Mouse (Mus musculus) lung, embryonic 14.5 days (tissue): ENCODE results near the gene Rassf4. TPM values are rescaled to one million over a fixed set of nuclear protein-coding genes. Genes with fewer than 3 reads are reported as not detected.

Experiments
- ATAC-seq: fragments of 200-750 bp; cut with Nextera tagmentation; 2 replicates; pipeline ENCODE4 v1.8.0; 2017; ENCODE audit warnings: mild to moderate bottlenecking, moderate TSS enrichment, moderate library complexity; ENCODE audit not compliant: insufficient read depth
- DNase-seq: peaks from one replicate; pipeline ENCODE4 v3.0.0-alpha.2; 2015
- H3K27ac ChIP-seq: fragments of 300-500 bp; sonication (generic); 2 replicates; pipeline ENCODE4 v1.5.1; 2014; ENCODE audit warnings: low read depth, mild to moderate bottlenecking, moderate library complexity
- H3K27me3 ChIP-seq: fragments of 300-500 bp; sonication (generic); 2 replicates; pipeline ENCODE4 v1.6.1; 2014; ENCODE audit warnings: low read length, control low read depth; ENCODE audit not compliant: insufficient read depth
- H3K36me3 ChIP-seq: fragments of 300-500 bp; sonication (generic); 2 replicates; pipeline ENCODE4 v1.6.1; 2014; ENCODE audit warnings: control low read depth; ENCODE audit not compliant: insufficient read depth
- H3K4me1 ChIP-seq: fragments of 300-500 bp; sonication (generic); 2 replicates; pipeline ENCODE4 v1.6.1; 2014; ENCODE audit warnings: antibody characterized with exemption, control low read depth; ENCODE audit not compliant: insufficient read depth
- H3K4me2 ChIP-seq: fragments of 300-500 bp; sonication (generic); 2 replicates; pipeline ENCODE4 v1.6.1; 2014; ENCODE audit warnings: mild to moderate bottlenecking
- H3K4me3 ChIP-seq: fragments of 300-500 bp; sonication (generic); 2 replicates; pipeline ENCODE4 v1.5.1; 2014; ENCODE audit warnings: low read depth, low read length
- H3K9ac ChIP-seq: fragments of 300-500 bp; sonication (generic); 2 replicates; pipeline ENCODE4 v1.6.1; 2014
- H3K9me3 ChIP-seq: fragments of 300-500 bp; sonication (generic); 2 replicates; pipeline ENCODE4 v1.6.1; 2016; ENCODE audit warnings: low read depth, low read length, control low read depth
- CTCF ChIP-seq: IDR thresholded peaks from 2 replicates; pipeline ENCODE4 v1.5.1; 2016; ENCODE audit warnings: antibody characterized with exemption, low read depth
- WGBS: fragments of 180-500 bp; shearing (Covaris S2); extraction: QIAGEN DNeasy Blood & Tissue Kit; methylation state at CpG from one replicate; pipeline ENCODE4 v1.1.7; 2014; 5-methylcytosine and 5-hydroxymethylcytosine counted together
- polyA plus RNA-seq: library from polyadenylated mRNA; unstranded; fragments of >200 nt; fragmentation: Nextera tagmentation; extraction: Ambion mirVana; gene quantifications from 2 replicates; pipeline ENCODE4 v1.2.1, GENCODE M21; 2014

Gene Rassf4
- polyA plus RNA-seq, 1 experiment from 2014 or later = 5.6 TPM

DNA sequence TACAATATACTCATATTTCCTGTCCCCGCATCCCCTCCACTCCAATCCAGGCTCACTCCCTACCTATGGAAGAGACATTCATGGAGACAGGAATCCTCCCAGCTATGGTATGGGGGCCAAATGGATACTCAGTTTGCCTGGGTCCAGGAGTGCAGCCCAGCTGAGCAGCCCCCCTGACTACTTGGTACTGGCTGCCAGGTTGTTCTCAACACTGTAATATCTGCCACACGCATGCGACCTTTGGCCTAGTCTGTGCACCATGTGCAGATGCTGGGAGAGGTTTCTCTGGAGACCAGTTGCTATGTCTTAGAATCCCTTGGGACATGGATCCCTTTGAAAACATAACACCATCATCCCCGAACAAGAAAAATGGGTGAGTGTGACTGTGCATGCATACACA is 2.0 kb downstream of the Rassf4 start:
- H3K9ac ChIP-seq = no peak overlapping the region
- no peak overlapping the region for H3K27ac ChIP-seq
- TF ChIP-seq CTCF = no peak
- DNase-seq (no peak), ATAC-seq (no peak)
- H3K4me2 ChIP-seq = no peak overlapping the region
- H3K9me3 ChIP-seq = no peaks in the 10 kb centered on the region
- H3K4me1 ChIP-seq = no peaks in the 10 kb centered on the region
- H3K36me3 ChIP-seq = no peaks in the 10 kb centered on the region
- peaks cover 6% of the 10 kb centered on the region; the same call in 1 of the 2 replicates for H3K27me3 ChIP-seq
- H3K4me3 ChIP-seq = no peak overlapping the region
- 80% methylated on average over 4 of the region's 4 CpGs for WGBS

DNA sequence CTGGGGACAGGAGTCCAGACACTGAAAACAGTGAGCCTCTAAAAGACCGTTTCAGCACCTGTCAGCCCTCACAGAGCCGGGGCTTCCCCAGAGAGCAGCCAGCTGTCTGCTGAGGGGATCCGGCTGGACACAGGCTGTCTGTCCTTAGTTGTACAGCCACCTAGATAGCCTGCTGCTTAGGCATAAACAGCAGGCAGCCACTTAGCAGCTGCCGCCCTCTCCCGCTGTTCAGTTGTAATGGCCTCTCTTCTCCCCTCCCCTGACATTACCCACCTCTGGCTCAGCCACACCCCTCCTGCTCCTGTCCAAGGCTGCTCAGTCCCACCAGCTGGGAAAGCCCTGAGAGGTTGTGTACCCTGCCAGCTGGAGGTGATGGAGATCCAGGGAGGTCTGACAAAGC is 2.7 kb downstream of the Rassf4 start:
- TF ChIP-seq CTCF = no peak
- H3K4me2 ChIP-seq = no peak overlapping the region
- peak; percentile 15; the same call in 1 of the 2 replicates for ATAC-seq

DNA sequence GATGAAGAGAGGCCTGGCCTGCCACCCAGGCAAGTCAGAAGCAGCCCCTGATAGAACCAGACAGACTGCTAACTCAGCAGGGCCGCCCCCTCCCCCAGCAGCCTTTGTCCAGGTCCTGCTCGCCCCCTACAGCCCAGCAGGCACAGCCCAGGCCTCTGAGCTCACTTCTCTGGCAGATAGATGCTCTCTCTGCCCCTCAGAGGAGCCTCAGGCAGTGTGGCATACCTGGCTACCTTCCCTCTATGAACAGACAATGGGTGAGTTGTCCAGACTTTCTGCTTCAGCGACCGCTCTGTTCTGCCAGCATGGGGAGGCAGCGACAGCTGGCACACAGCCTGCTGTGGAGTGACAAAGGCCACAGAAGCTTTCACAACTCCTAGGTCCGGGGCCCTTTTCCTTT is 3.6 kb downstream of the Rassf4 start:
- H3K9ac ChIP-seq = no peak overlapping the region
- TF ChIP-seq CTCF = no peak
- WGBS = 41% methylated on average over 6 of the region's 6 CpGs
- peaks cover 6% of the 10 kb centered on the region; the same call in 1 of the 2 replicates for H3K27me3 ChIP-seq
- H3K9me3 ChIP-seq = no peaks in the 10 kb centered on the region
- no peak overlapping the region for H3K27ac ChIP-seq
- no peak for DNase-seq
- no peaks in the 10 kb centered on the region for H3K4me1 ChIP-seq
- H3K4me3 ChIP-seq = no peak overlapping the region
- no peaks in the 10 kb centered on the region for H3K36me3 ChIP-seq
- no peak for ATAC-seq
- no peak overlapping the region for H3K4me2 ChIP-seq

More for the DNA sequence above, 2.7 kb downstream of the Rassf4 start:
- Histone ChIP-seq H3K36me3 (no peaks in the 10 kb centered on the region), H3K27me3 (peaks cover 6% of the 10 kb centered on the region; the same call in 1 of the 2 replicates), H3K4me1 (no peaks in the 10 kb centered on the region), H3K27ac (no peak overlapping the region), H3K9me3 (no peaks in the 10 kb centered on the region), H3K4me3 (no peak overlapping the region), H3K9ac (no peak overlapping the region)
- peak; percentile 35 for DNase-seq
- WGBS = 14% methylated on average over 5 of the region's 5 CpGs

GRCm38 (mm10) chr6:116668682-116669470 is 4.9 kb downstream of the Rassf4 start:
- peaks cover 6% of the 10 kb centered on the region; the same call in 1 of the 2 replicates for H3K27me3 ChIP-seq
- no peak for ATAC-seq
- DNase-seq = no peak
- H3K4me2 ChIP-seq = no peak overlapping the region
- no peak overlapping the region for H3K27ac ChIP-seq
- TF ChIP-seq CTCF = no peak
- no peaks in the 10 kb centered on the region for H3K36me3 ChIP-seq
- H3K4me1 ChIP-seq = no peaks in the 10 kb centered on the region
- H3K9ac ChIP-seq = no peak overlapping the region
- 42% methylated on average over 11 of the region's 11 CpGs for WGBS
- no peaks in the 10 kb centered on the region for H3K9me3 ChIP-seq
- H3K4me3 ChIP-seq = no peak overlapping the region

- TF ChIP-seq CTCF = no peak
- 0 out of 2 replicates have a peak, but pooled peaks cover under 1% of the 10 kb centered on the region for H3K27me3 ChIP-seq
- ATAC-seq = no peak
- H3K4me2 ChIP-seq = no peak overlapping the region
- H3K9ac ChIP-seq = no peak overlapping the region
- no peaks in the 10 kb centered on the region for H3K4me1 ChIP-seq
- H3K36me3 ChIP-seq = no peaks in the 10 kb centered on the region
- WGBS = 67% methylated on average over 3 of the region's 3 CpGs
- no peak overlapping the region for H3K27ac ChIP-seq
- no peak overlapping the region for H3K4me3 ChIP-seq
- no peaks in the 10 kb centered on the region for H3K9me3 ChIP-seq
- DNase-seq = no peak
These were observed 6.4 kb downstream of the Rassf4 start for GRCm38 (mm10) chr6:116667382-116667781.

- Histone ChIP-seq H3K27me3 (no peaks in the 10 kb centered on the region), H3K36me3 (no peaks in the 10 kb centered on the region), H3K4me2 (no peak overlapping the region), H3K9ac (no peak overlapping the region), H3K9me3 (no peaks in the 10 kb centered on the region), H3K27ac (no peak overlapping the region), H3K4me3 (no peak overlapping the region), H3K4me1 (no peaks in the 10 kb centered on the region)
- TF ChIP-seq CTCF = no peak
- DNase-seq (no peak), ATAC-seq (no peak)
- WGBS = 67% methylated on average over 3 of the region's 3 CpGs
These were observed 6.9 kb downstream of the Rassf4 start for GRCm38 (mm10) chr6:116666892-116667291.

- 83% methylated on average over 12 of the region's 12 CpGs for WGBS
- H3K27me3 ChIP-seq = no peaks in the 10 kb centered on the region
- H3K4me1 ChIP-seq = no peaks in the 10 kb centered on the region
- DNase-seq (no peak), ATAC-seq (no peak)
- H3K36me3 ChIP-seq = no peaks in the 10 kb centered on the region
- H3K27ac ChIP-seq = no peak overlapping the region
- no peak overlapping the region for H3K4me2 ChIP-seq
- no peaks in the 10 kb centered on the region for H3K9me3 ChIP-seq
- TF ChIP-seq CTCF = no peak
- no peak overlapping the region for H3K4me3 ChIP-seq
- no peak overlapping the region for H3K9ac ChIP-seq
These were observed 7.5 kb downstream of the Rassf4 start for GRCm38 (mm10) chr6:116666085-116666750.
